Mouse (Mus musculus): ENCODE results near the gene Pdlim5. TPM values are rescaled to one million over a fixed set of nuclear protein-coding genes. Genes with fewer than 3 reads are reported as not detected.

Pdlim5 gene
- polyA plus RNA-seq, 1 experiment: 1.1 TPM

- H3K36me3 ChIP-seq (ENCODE audit: control insufficient read depth): no peaks in the 10 kb centered on the region
- no peaks in the 10 kb centered on the region for H3K27me3 ChIP-seq (ENCODE audit: control insufficient read depth)
- TF ChIP-seq TAL1 (IDR thresholded peaks at IDR 0.05; ENCODE audit: low read length) (no peak), GATA1 (IDR thresholded peaks at IDR 0.05; ENCODE audit: low read length) (no peak)
- no peaks in the 10 kb centered on the region for H3K9me3 ChIP-seq (ENCODE audit: control insufficient read depth, low read length)
- no peaks in the 10 kb centered on the region for H3K4me1 ChIP-seq (ENCODE audit: control insufficient read depth)
- no peak overlapping the region for H3K4me3 ChIP-seq (replicated peaks)
These were observed 9.0 kb downstream of the Pdlim5 start for GRCm38 (mm10) chr3:142386505-142386904.

GRCm38 (mm10) chr3:142385690-142386089, 9.8 kb downstream of the Pdlim5 start:
- H3K4me3 ChIP-seq (replicated peaks): no peak overlapping the region
- no peaks in the 10 kb centered on the region for H3K36me3 ChIP-seq (ENCODE audit: control insufficient read depth)
- H3K4me1 ChIP-seq (ENCODE audit: control insufficient read depth): no peaks in the 10 kb centered on the region
- no peaks in the 10 kb centered on the region for H3K27me3 ChIP-seq (ENCODE audit: control insufficient read depth)
- no peak for TF ChIP-seq GATA1 (IDR thresholded peaks at IDR 0.05; ENCODE audit: low read length)
- no peak for TF ChIP-seq TAL1 (IDR thresholded peaks at IDR 0.05; ENCODE audit: low read length)
- no peaks in the 10 kb centered on the region for H3K9me3 ChIP-seq (ENCODE audit: control insufficient read depth, low read length)

- Histone ChIP-seq H3K4me1 (ENCODE audit: control insufficient read depth) (no peaks in the 10 kb centered on the region), H3K27me3 (ENCODE audit: control insufficient read depth) (no peaks in the 10 kb centered on the region)
- TF ChIP-seq TAL1 (IDR thresholded peaks at IDR 0.05; ENCODE audit: low read length): no peak
- no peak for TF ChIP-seq GATA1 (IDR thresholded peaks at IDR 0.05; ENCODE audit: low read length)
These were observed 18.9 kb downstream of the Pdlim5 start for GRCm38 (mm10) chr3:142376638-142377037.

GRCm38 (mm10) chr3:142375106-142375505, 20.4 kb downstream of the Pdlim5 start:
- Histone ChIP-seq H3K4me1 (ENCODE audit: control insufficient read depth) (no peaks in the 10 kb centered on the region), H3K9me3 (ENCODE audit: control insufficient read depth, low read length) (no peaks in the 10 kb centered on the region), H3K36me3 (ENCODE audit: control insufficient read depth) (no peaks in the 10 kb centered on the region), H3K4me3 (replicated peaks) (no peak overlapping the region), H3K27me3 (ENCODE audit: control insufficient read depth) (no peaks in the 10 kb centered on the region)
- TF ChIP-seq TAL1 (IDR thresholded peaks at IDR 0.05; ENCODE audit: low read length) (no peak), GATA1 (IDR thresholded peaks at IDR 0.05; ENCODE audit: low read length) (no peak)

More at GRCm38 (mm10) chr3:142376638-142377037, 18.9 kb downstream of the Pdlim5 start:
- no peaks in the 10 kb centered on the region for H3K9me3 ChIP-seq (ENCODE audit: control insufficient read depth, low read length)
- H3K36me3 ChIP-seq (ENCODE audit: control insufficient read depth): no peaks in the 10 kb centered on the region
- H3K4me3 ChIP-seq (replicated peaks): no peak overlapping the region

- H3K4me1 ChIP-seq (ENCODE audit: control insufficient read depth): no peaks in the 10 kb centered on the region
- H3K9me3 ChIP-seq (ENCODE audit: control insufficient read depth, low read length): no peaks in the 10 kb centered on the region
- no peaks in the 10 kb centered on the region for H3K27me3 ChIP-seq (ENCODE audit: control insufficient read depth)
- TF ChIP-seq TAL1 (IDR thresholded peaks at IDR 0.05; ENCODE audit: low read length) (no peak), GATA1 (IDR thresholded peaks at IDR 0.05; ENCODE audit: low read length) (no peak)
- no peaks in the 10 kb centered on the region for H3K36me3 ChIP-seq (ENCODE audit: control insufficient read depth)
- no peak overlapping the region for H3K4me3 ChIP-seq (replicated peaks)
These were observed 22.9 kb downstream of the Pdlim5 start for GRCm38 (mm10) chr3:142372465-142373147.

GRCm38 (mm10) chr3:142368411-142368810, 27.1 kb downstream of the Pdlim5 start:
- Histone ChIP-seq H3K4me1 (ENCODE audit: control insufficient read depth) (no peaks in the 10 kb centered on the region), H3K9me3 (ENCODE audit: control insufficient read depth, low read length) (no peaks in the 10 kb centered on the region), H3K36me3 (ENCODE audit: control insufficient read depth) (no peaks in the 10 kb centered on the region), H3K4me3 (replicated peaks) (no peak overlapping the region), H3K27me3 (ENCODE audit: control insufficient read depth) (no peaks in the 10 kb centered on the region)
- no peak for TF ChIP-seq GATA1 (IDR thresholded peaks at IDR 0.05; ENCODE audit: low read length)
- no peak for TF ChIP-seq TAL1 (IDR thresholded peaks at IDR 0.05; ENCODE audit: low read length)

- Histone ChIP-seq H3K4me3 (replicated peaks) (no peak overlapping the region), H3K9me3 (ENCODE audit: control insufficient read depth, low read length) (no peaks in the 10 kb centered on the region), H3K27me3 (ENCODE audit: control insufficient read depth) (no peaks in the 10 kb centered on the region), H3K36me3 (ENCODE audit: control insufficient read depth) (no peaks in the 10 kb centered on the region), H3K4me1 (ENCODE audit: control insufficient read depth) (no peaks in the 10 kb centered on the region)
- TF ChIP-seq GATA1 (IDR thresholded peaks at IDR 0.05; ENCODE audit: low read length) (no peak), TAL1 (IDR thresholded peaks at IDR 0.05; ENCODE audit: low read length) (no peak)
These were observed 33.4 kb downstream of the Pdlim5 start for GRCm38 (mm10) chr3:142362092-142362491.

- no peak for TF ChIP-seq TAL1 (IDR thresholded peaks at IDR 0.05; ENCODE audit: low read length)
- no peak for TF ChIP-seq GATA1 (IDR thresholded peaks at IDR 0.05; ENCODE audit: low read length)
- H3K4me3 ChIP-seq (replicated peaks): no peak overlapping the region
- H3K9me3 ChIP-seq (ENCODE audit: control insufficient read depth, low read length): no peaks in the 10 kb centered on the region
- H3K36me3 ChIP-seq (ENCODE audit: control insufficient read depth): no peaks in the 10 kb centered on the region
- H3K4me1 ChIP-seq (ENCODE audit: control insufficient read depth): no peaks in the 10 kb centered on the region
- no peaks in the 10 kb centered on the region for H3K27me3 ChIP-seq (ENCODE audit: control insufficient read depth)
These were observed 36.5 kb downstream of the Pdlim5 start for GRCm38 (mm10) chr3:142358951-142359350.

- Histone ChIP-seq H3K4me1 (ENCODE audit: control insufficient read depth) (no peaks in the 10 kb centered on the region), H3K4me3 (replicated peaks) (no peak overlapping the region), H3K36me3 (ENCODE audit: control insufficient read depth) (no peaks in the 10 kb centered on the region; the same call in 1 of the 2 replicates), H3K9me3 (ENCODE audit: control insufficient read depth, low read length) (no peaks in the 10 kb centered on the region), H3K27me3 (ENCODE audit: control insufficient read depth) (no peaks in the 10 kb centered on the region)
- no peak for TF ChIP-seq TAL1 (IDR thresholded peaks at IDR 0.05; ENCODE audit: low read length)
These were observed 38.8 kb downstream of the Pdlim5 start for GRCm38 (mm10) chr3:142356661-142357060.

- no peaks in the 10 kb centered on the region for H3K4me1 ChIP-seq (ENCODE audit: control insufficient read depth)
- TF ChIP-seq TAL1 (IDR thresholded peaks at IDR 0.05; ENCODE audit: low read length): no peak
- no peak for TF ChIP-seq GATA1 (IDR thresholded peaks at IDR 0.05; ENCODE audit: low read length)
- no peaks in the 10 kb centered on the region for H3K27me3 ChIP-seq (ENCODE audit: control insufficient read depth)
- no peaks in the 10 kb centered on the region; the same call in none of the 2 replicates for H3K36me3 ChIP-seq (ENCODE audit: control insufficient read depth)
- H3K4me3 ChIP-seq (replicated peaks): no peak overlapping the region
- H3K9me3 ChIP-seq (ENCODE audit: control insufficient read depth, low read length): no peaks in the 10 kb centered on the region
These were observed 42.3 kb downstream of the Pdlim5 start for GRCm38 (mm10) chr3:142353218-142353617.

Data from erythroblast, embryonic 14.5 days (primary cell).